Mouse (Mus musculus) liver, postnatal 0 days (tissue): ENCODE results near the gene Plek. TPM values are rescaled to one million over a fixed set of nuclear protein-coding genes. Genes with fewer than 3 reads are reported as not detected.

Experiments
- ATAC-seq: fragments of 200-750 bp; cut with Nextera tagmentation; 2 replicates; pipeline ENCODE4 v1.8.0; 2017; ENCODE audit warnings: mild to moderate bottlenecking, moderate library complexity
- DNase-seq: peaks from one replicate; pipeline ENCODE4 v3.0.0-alpha.2; 2016
- H3K27ac ChIP-seq: fragments of 300-500 bp; sonication (generic); 2 replicates; pipeline ENCODE4 v1.5.1; 2014; ENCODE audit warnings: antibody characterized with exemption, moderate library complexity, mild to moderate bottlenecking, low read depth
- H3K27me3 ChIP-seq: fragments of 300-500 bp; sonication (generic); 2 replicates; pipeline ENCODE4 v1.6.1; 2014; ENCODE audit warnings: low read length, control low read depth, mixed read lengths; ENCODE audit not compliant: insufficient read depth
- H3K36me3 ChIP-seq: fragments of 300-500 bp; sonication (generic); replicated peaks from 2 replicates; pipeline ENCODE4 v1.6.1; 2014; ENCODE audit warnings: mild to moderate bottlenecking, control low read depth, low read length, moderate library complexity, mixed read lengths; ENCODE audit not compliant: insufficient read depth
- H3K4me1 ChIP-seq: fragments of 300-500 bp; sonication (generic); 2 replicates; pipeline ENCODE4 v1.6.1; 2014; ENCODE audit warnings: antibody characterized with exemption, mild to moderate bottlenecking, control low read depth; ENCODE audit not compliant: insufficient read depth
- H3K4me2 ChIP-seq: fragments of 300-500 bp; sonication (generic); 2 replicates; pipeline ENCODE4 v1.6.1; 2014; ENCODE audit warnings: low read depth, mild to moderate bottlenecking, low read length, moderate library complexity, mixed read lengths
- H3K4me3 ChIP-seq: fragments of 300-500 bp; sonication (generic); 2 replicates; pipeline ENCODE4 v1.5.1; 2014; ENCODE audit warnings: low read depth, low read length
- H3K9ac ChIP-seq: fragments of 300-500 bp; sonication (generic); replicated peaks from 2 replicates; pipeline ENCODE4 v1.6.1; 2014; ENCODE audit warnings: mild to moderate bottlenecking, moderate library complexity
- H3K9me3 ChIP-seq: fragments of 300-500 bp; sonication (generic); 2 replicates; pipeline ENCODE4 v1.6.1; 2016; ENCODE audit warnings: mild to moderate bottlenecking, control low read depth, low read length, mixed read lengths
- CTCF ChIP-seq: sonication (generic); IDR thresholded peaks from 2 replicates; pipeline ENCODE4 v1.5.1; 2016; ENCODE audit warnings: antibody characterized with exemption, low read depth
- EP300 ChIP-seq: IDR thresholded peaks from 2 replicates; pipeline ENCODE4 v1.6.1; 2016; ENCODE audit warnings: antibody characterized with exemption, low read depth, mild to moderate bottlenecking
- WGBS: fragments of 180-500 bp; shearing (Covaris S2); extraction: QIAGEN DNeasy Blood & Tissue Kit; methylation state at CpG from one replicate; pipeline ENCODE4 v1.1.7; 2014; ENCODE audit not compliant: insufficient replicate concordance; 5-methylcytosine and 5-hydroxymethylcytosine counted together
- polyA plus RNA-seq: library from polyadenylated mRNA; unstranded; fragments of >200 nt; fragmentation: Nextera tagmentation; extraction: Ambion mirVana; gene quantifications from 2 replicates; pipeline ENCODE4 v1.2.1, GENCODE M21; 2015

Gene Plek
- polyA plus RNA-seq, 1 experiment from 2014 or later, result 22.5 TPM

DNA sequence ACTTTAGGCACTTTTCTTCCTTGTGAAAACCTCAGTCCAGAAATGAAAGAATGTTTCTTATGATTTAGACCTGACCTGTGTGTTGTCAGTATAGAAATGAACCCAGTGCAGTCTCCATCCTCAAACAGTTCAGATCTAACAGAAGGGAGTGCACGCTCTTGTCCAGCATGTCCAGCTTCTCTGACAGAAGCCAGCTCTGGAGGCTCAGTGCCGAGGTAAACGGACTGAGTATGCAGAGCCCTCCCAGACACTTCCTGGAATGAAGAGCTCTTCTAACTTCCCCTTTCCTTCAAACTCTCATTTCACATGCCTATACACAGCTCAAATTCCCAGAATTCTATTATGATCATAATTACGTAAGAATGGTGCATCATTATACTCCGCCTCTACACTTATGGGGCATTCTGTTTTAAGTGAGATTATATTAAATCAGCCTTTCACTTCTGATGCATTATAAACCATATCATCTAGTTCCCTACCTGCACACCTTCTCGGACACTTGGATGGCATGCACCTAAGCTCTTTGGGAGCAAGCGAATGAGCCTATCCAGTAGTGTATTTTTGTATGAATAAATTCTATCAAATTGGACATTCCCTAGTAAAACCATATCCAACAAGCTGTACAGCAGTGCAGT, 49.3 kb downstream of the Plek start:
- Histone ChIP-seq H3K27ac (peak overlapping the region; percentile 63; the same call in 1 of the 2 replicates), H3K4me3 (no peak overlapping the region), H3K9me3 (no peaks in the 10 kb centered on the region), H3K4me2 (peak overlapping the region; percentile 1; the same call in 1 of the 2 replicates), H3K4me1 (peaks cover 8% of the 10 kb centered on the region), H3K9ac (no peak overlapping the region), H3K27me3 (no peaks in the 10 kb centered on the region), H3K36me3 (no peaks in the 10 kb centered on the region)
- WGBS, result 46% methylated on average over 7 of the region's 7 CpGs
- TF ChIP-seq EP300 (no peak), CTCF (no peak)
- ATAC-seq, result peak; percentile 54
- no peak for DNase-seq

DNA sequence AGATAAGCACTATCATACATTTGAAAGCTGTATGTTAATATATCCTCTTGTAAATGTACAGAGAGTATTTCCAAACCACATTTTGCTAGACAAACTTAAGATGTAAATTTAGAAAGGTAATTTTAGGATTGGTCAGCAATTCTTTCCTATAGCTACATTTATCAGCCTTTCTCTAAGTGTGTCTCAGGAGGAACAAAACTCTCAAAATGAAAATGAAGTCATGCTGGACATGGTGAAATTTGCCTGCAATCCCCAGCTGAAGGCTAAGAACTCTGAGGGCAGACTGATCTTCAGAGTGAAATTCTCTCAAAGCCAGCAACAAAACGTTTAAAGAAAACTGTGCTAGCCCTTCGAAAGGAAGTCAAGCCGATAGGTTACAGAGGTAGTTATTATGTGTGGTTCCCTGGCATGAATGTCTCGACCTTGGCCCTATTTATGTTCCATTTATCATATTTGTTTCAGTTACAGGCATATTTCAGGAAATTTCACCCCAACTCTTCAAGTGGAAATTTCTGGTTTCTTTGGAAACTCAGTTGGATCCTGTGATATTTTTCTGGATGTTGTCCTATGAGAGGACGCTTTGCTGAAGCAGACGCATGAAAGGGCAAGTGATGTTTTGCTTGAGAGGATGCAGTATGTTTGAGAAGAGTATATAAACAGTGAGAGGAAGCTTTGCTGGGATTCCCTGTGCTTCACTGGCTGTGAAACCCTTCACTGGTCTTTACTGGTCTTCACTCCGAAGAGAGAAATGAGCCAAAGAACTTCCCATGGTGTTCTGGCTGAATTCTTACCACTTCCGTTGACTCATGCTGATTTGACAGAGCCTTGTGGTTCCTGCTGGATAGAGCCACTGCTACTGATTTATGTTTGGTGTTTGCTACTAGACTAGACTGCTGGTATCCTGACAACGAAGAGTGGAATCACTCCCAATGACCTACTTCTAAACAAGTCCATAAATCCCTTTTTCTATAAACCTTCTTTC, 51.5 kb downstream of the Plek start:
- H3K9me3 ChIP-seq, result no peaks in the 10 kb centered on the region
- H3K27ac ChIP-seq, result peak overlapping the region; percentile 34; the same call in 1 of the 2 replicates
- peaks cover 8% of the 10 kb centered on the region for H3K4me1 ChIP-seq
- 44% methylated on average over 9 of the region's 9 CpGs for WGBS
- no peaks in the 10 kb centered on the region for H3K36me3 ChIP-seq
- H3K9ac ChIP-seq, result no peak overlapping the region
- DNase-seq (no peak), ATAC-seq (no peak)
- TF ChIP-seq EP300, result no peak
- TF ChIP-seq CTCF, result no peak
- peak overlapping the region; percentile 15; the same call in 1 of the 2 replicates for H3K4me2 ChIP-seq
- H3K4me3 ChIP-seq, result no peak overlapping the region
- no peaks in the 10 kb centered on the region for H3K27me3 ChIP-seq

- no peak overlapping the region for H3K9ac ChIP-seq
Measured at GRCm38 (mm10) chr11:16999933-17000332, 52.2 kb downstream of the Plek start.

GRCm38 (mm10) chr11:16999387-16999786, 52.8 kb downstream of the Plek start:
- no peaks in the 10 kb centered on the region for H3K9me3 ChIP-seq
- DNase-seq (no peak), ATAC-seq (0 out of 2 replicates have a peak, but pooled peaks have one; percentile 25)
- 74% methylated on average over 4 of the region's 4 CpGs for WGBS
- no peak overlapping the region for H3K4me2 ChIP-seq
- peaks cover 8% of the 10 kb centered on the region for H3K4me1 ChIP-seq
- TF ChIP-seq EP300, result no peak
- TF ChIP-seq CTCF, result no peak
- H3K9ac ChIP-seq, result no peak overlapping the region
- H3K4me3 ChIP-seq, result no peak overlapping the region
- H3K27me3 ChIP-seq, result no peaks in the 10 kb centered on the region
- H3K36me3 ChIP-seq, result no peaks in the 10 kb centered on the region
- no peak overlapping the region for H3K27ac ChIP-seq

More at GRCm38 (mm10) chr11:16999933-17000332, 52.2 kb downstream of the Plek start:
- no peak overlapping the region for H3K27ac ChIP-seq
- TF ChIP-seq EP300 (no peak), CTCF (no peak)
- no peaks in the 10 kb centered on the region for H3K9me3 ChIP-seq
- DNase-seq, result no peak
- H3K4me1 ChIP-seq, result peaks cover 8% of the 10 kb centered on the region
- H3K4me3 ChIP-seq, result no peak overlapping the region
- no peak overlapping the region for H3K4me2 ChIP-seq
- H3K36me3 ChIP-seq, result no peaks in the 10 kb centered on the region
- no peaks in the 10 kb centered on the region for H3K27me3 ChIP-seq
- no peak for ATAC-seq

DNA sequence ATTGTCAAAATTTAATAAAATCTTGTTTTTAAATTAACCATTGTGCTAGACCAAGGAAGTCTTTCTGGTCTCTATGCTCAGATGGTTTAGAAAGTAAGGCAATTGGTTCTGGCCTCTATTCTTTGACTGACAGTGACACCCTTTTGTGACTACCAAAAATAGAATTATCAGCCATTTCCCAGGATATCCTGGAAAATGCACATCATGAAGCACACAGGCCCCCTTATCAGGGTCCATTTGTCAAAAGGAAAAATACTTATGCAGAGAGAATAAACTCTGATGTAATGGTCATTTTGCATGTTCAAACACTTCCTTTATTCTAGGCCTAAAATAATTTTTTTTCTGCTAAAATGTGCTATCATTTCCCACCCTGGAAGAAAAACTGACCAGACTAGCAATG, 54.7 kb downstream of the Plek start:
- H3K27me3 ChIP-seq, result no peaks in the 10 kb centered on the region
- no peaks in the 10 kb centered on the region; the same call in 1 of the 2 replicates for H3K36me3 ChIP-seq
- H3K9me3 ChIP-seq, result no peaks in the 10 kb centered on the region
- DNase-seq (no peak), ATAC-seq (no peak)
- H3K9ac ChIP-seq, result no peak overlapping the region
- no peak overlapping the region for H3K27ac ChIP-seq
- no peak overlapping the region for H3K4me2 ChIP-seq
- TF ChIP-seq EP300, result peak; percentile 46; the same call in 1 of the 2 replicates
- no peak for TF ChIP-seq CTCF
- peaks cover 7% of the 10 kb centered on the region for H3K4me1 ChIP-seq
- H3K4me3 ChIP-seq, result no peak overlapping the region

DNA sequence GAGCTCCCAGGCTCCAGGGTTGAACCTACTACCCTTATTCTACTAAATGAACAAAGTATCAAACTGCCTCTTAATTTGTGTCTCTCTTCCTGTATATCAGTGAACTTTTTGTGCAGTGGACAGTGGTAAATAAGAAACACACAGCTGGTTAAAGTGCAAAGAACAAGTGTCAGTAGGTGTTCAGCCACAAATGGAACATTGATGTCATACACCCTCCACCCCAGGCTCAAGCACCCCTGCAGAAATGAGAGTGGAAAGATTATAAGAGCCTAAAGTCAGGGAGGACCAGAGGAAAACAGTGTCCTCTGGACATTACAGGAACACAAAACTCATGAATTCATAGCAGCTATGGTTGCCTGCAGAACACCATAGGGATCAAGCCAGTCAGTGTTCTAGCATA, 55.4 kb downstream of the Plek start:
- TF ChIP-seq EP300 (no peak), CTCF (no peak)
- Histone ChIP-seq H3K9ac (no peak overlapping the region), H3K9me3 (no peaks in the 10 kb centered on the region), H3K27ac (no peak overlapping the region), H3K4me3 (no peak overlapping the region), H3K4me1 (peaks cover 5% of the 10 kb centered on the region), H3K4me2 (no peak overlapping the region), H3K36me3 (no peaks in the 10 kb centered on the region; the same call in 1 of the 2 replicates), H3K27me3 (no peaks in the 10 kb centered on the region)
- DNase-seq, result no peak
- ATAC-seq, result no peak
